Mouse (Mus musculus) right cerebral cortex, postnatal 14 days (tissue): ENCODE data around the gene M1ap.

Source experiments
- DNase-seq: peaks from one replicate; pipeline ENCODE4 v3.0.0; 2022

Gene M1ap

DNA sequence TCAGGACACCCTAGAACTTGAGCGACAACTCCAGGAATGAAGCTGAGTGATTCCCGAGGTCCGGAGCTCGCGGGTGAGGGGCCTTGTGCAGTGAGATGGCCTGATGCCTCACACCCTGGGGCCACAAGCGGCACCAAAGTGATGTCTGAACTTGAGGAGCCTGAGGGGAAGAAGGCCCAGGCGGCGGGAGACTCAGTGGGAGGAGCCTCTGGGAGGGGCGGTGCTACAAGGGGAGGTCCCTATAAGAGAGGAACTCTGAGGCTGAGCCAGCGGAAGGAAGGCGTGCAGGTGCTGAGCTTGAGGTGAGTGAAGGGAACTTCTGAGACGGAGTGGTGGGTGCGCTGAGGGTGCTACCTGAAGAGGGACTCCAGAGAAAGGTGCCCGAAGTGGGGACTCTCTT is at the start of gene M1ap:
M1ap (plus strand) TSS at position 252 of the 400 bp plus-strand sequence.
- DNase-seq = no peak

DNA sequence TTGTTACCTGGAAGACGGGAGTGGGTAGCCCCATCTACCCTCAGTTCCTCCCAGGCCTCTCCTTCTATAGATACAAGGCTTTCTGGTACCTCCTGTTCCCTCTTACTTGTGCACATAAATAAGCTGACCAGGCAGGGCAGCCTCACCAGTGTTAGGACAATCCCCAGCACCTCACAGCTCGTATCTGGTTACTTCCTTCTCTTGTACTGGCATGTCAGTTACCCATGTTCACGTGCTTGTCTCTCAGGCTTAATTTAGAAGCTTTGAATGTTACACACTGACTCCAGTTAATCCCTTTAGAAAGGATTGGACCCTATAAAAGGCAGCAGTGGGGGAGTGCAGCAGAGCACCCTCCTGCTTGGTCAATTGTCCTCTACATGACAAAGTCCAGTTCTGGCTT is 49.4 kb upstream of the M1ap start:
- DNase-seq = no peak

DNA sequence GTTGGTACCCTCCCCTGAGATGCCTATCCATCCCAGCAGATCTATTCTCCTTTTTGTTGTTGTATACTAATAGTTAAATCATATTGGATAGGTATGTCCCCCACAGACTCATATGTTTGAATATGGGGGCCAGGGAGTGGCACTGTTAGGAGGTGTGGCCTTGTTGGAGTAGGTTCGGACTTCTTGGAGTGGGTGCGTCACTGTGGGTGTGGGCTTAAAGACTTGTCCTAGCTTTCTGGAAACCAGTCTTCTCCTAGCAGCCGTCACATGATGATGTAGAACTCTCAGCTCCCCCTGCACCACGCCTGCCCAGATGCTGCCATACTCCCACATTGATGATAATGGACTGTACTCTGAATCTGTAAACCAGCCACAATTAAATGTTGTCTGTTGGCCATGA is 48.5 kb upstream of the M1ap start:
- DNase-seq = no peak

DNA sequence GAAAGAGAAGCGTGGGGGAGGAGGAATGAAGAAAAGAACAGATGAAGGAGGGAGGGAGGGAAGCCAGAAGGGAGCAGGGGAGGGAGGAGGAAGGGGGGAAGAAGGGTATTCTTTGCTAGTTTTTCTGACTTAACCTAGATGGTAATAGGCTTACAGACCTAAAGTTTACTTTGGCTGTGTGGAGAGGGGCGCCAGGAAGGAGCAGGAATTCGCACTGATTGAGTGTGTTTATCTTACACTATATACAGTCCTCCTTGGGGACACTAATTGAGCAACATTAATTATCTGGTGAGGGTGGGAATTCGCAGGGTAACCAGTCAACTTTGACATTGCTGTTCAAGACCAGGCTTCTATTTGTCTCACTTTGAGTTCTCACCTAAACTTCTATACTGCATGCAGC is 48.0 kb upstream of the M1ap start:
- DNase-seq = no peak

DNA sequence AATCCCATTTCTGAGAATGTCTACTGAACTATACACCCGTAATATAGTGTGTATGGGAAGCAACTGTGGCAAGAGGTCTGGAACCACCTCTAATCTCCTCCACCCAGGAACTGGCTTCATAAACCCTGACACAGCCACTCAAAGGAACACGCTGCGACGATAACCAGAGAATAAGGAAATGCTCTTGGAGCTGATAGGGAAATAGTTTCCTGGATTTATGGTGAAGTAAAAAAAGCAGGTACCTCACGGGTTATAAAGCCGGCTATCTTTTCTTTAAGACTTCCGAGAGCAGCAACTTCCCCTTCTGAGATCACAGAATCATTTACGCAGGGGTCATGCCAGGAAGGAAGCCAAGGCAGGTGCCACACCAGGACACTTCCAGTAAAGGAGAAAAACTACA is 44.1 kb upstream of the M1ap start:
- DNase-seq = no peak

DNA sequence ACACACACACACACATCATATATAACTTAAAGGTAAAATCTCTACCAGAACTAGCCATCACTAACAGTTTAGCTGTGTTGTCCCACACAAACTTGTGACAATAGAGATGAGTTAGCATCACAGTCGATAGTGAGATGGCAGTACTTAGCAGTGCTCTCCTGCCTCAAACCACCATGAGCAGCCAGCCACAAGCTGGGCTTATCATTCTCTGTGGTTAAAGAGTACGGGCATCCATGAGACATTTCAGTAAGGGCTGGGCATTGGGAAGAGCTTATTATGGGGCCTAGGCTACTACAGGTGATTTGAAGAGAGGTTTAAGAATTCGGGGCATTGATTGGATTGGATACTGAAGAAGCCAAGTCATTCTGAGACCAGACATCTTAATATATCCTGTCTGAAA is 39.7 kb upstream of the M1ap start:
- no peak for DNase-seq

DNA sequence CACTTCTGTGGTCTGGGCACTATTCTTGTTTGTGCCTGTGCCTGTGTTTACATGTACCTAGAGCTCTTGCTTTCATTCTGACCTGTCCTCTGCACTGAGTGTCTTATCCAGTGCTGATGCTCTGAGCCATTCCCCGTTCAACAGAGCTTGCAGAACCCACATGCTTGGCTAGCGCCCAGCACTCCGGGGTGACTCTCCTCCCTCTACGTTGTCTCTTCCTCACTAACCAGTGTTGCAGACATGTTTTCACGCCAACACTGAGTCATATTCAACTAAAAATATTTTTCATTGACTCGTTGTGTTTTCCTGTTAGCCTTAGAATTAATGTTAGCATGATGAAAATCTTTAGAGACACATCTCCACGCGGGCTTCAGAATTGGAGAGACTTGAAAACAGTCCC is 38.7 kb upstream of the M1ap start:
- peak; percentile 30 for DNase-seq

DNA sequence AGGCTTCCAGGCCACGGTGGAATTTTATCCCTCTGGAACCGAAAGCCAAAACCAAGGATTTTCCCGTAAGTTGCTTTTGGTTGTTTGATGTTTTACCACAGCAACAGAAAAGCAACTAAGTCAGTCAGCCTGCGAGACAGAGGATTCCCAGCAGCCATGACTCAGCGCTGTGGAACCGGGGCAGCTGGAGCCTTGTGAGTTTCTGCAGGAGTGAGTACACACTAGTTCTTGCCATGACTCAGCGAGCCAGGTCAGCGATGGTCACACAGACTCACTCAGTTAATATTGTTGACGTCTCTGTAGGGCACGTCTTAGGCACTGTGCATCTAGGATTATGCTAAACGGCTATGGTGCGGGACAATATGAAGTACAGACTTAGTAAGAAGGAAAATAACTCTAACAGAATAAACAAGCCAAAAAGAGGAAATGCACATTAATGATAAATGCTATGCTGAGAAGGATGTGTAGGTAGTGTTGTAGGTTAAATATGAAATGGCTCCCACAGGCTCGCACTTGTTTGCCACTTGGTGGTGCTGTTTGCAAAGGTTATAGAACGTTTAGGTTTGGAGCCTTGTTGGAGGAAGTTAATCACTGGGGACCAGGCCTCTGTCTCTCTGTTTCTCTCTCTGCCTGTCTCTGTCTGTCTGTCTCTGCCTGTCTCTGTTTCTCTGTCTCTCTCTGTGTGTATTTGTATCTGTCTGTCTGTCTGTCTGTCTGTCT is 37.4 kb upstream of the M1ap start:
- peak; percentile 36 for DNase-seq

DNA sequence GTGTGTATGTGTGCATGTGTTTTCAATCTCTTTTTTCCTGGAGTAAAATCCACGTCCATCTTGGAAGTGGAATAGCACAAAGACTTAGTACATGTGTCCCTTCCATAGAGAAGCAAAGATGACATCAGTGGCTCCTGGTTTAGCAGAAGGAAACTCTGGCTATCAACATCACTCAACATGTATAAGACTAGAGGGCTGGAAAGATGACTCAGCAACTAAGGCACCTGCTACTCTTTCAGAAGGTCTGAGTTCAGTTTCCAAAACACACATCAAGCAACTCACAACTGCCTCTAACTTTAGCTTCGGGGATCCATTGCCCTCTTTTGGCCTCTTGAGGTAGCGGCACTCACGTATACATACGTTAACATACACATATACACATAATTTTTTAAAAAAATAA is 35.4 kb upstream of the M1ap start:
- DNase-seq = no peak

DNA sequence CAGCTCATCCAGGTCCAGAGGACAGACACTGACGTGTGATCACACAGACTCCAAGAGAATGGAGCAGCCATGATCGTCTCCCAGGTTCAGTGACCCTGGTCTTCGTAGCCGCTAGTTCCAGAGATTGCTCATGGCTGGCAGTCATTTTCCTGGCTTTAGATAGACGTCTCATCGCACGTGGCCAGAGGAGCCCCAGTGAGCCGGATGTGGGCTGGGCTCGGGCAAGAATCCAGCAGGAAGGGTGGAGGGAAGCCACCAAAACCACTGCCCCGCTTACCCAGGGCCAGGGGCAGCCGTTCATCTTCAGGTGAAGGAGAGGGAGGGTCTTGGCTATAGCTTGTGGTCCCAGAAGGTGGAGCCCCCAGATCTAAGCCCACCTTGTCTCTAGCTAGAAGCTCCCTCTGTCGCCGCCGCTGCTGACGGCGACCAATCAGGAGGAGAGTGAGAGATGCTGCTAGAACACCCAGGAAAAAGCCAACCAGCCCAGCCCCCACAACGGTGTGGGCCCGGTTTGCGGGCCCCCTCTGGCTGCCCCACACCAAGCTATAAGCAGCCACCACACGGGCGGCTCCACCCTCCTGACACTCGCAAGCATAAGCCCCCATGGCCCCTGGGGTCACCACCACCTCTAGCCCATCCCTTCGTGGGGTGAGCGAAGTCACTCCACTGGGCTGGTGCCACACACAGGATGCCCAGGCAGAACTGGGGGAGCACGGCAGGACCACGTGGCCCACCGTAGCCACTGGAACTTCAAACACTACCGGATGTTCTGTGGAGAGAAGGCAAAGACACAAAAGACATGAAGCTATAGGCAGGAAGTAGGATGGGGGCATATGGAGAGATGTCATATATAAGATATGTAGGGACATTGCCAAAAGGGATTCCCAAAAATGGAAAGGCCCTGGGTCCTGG is 33.1 kb upstream of the M1ap start:
- no peak for DNase-seq

DNA sequence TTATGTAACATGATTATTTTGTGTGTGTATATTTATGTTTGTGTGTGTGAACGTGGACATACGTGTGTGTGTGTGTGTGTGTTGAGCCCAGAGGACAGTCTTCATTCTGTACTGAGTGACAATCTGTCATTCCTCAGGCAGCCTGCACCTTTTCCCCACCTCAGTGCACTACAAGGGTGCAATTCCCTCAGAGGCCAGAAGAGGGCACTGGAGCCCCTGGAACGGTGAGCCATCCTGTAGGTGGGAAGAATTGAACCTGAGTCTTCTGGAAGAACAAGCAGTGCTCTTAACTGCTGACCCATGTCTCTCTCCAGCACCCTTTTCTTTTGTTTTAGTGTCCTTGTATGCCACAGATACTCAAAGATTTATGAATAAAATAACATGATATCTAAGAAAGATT is 30.8 kb upstream of the M1ap start:
- peak; percentile 73 for DNase-seq

DNA sequence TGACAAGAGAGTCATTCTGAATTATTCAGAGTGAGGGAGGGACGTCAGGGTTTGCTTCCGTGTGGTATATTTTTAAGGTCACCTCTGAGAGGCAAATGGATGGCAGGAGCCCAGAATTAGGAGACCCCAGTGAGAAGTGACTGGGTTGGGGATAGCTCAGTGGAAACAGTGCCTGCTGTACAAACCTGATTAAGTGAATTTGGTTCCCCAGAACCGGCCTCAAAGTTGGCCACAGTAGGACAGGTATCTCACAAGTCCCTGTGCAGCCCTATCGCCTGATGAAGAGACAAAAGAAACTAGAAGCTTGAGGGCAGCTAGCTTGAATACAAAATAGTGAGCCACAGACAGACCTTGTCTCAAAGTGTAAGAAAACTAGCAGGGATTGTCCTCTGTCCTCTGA is 30.2 kb upstream of the M1ap start:
- DNase-seq = no peak

DNA sequence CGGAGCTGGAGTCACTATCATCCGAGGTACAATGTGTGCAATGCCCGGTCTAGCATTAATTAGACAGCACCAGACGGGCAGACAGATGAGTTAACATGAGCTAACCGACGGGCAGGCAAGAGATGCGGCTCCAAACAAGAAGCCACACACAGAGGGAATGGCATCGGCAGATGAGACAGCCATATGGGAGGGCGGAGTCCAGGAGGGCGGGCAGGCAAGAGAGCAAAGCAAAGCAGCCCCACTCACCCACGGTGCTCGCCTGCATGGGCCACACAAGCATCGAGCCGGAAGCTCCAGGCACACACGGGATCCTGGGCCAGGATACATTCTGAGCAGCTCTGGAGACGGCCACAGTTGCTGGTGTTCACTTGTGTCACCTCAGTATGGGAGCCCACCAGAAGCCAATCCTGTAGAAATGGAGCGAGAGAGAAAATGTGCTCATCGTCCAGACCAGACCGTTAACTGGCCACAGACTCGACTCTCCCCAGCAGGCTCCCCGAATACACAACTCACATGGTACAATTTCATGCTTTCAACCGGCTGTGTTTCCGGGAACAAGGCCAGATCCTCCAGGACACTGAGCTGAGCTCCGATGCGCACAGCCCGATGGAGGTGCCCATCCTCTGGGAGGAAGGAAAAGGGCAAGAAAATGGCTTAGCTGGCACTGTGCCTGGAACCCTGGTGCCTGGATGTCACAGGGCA is 29.5 kb upstream of the M1ap start:
- DNase-seq = peak; percentile 39

DNA sequence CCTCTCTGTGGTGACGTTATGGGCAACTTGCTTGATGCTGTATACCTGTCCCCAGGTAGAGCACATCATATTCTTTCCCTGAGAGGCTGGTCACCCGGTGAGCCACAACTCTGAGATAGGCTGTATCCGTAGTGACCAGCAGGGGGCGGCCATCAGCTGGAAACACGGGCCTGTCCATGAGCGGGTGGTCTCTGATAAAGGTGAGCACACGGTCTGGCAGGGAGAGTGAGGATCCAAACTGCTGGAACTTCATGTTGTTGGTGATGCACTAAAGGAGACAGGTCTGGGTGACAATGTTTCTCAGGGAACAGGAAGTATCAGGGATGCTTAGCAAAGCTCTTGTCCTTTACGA is 28.9 kb upstream of the M1ap start:
- peak; percentile 69 for DNase-seq

DNA sequence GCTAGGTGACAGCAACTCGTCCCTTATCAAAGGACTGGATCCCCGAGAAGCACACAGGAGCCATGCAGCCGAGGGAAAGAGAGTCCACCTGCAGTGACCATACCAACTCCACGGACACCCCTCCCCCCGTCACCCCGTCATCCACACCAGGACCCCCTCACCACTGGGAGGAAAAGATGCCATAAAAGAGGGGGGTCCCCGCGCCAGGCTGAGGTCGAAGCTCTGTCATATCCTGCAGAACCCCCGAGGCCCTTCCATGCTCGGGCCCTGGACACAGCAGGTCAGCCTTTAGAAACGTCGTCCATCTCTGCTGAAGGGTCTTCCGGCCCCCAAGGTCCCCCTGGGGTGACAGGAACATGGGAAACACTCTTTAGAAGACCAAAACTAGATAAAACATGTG is 28.3 kb upstream of the M1ap start:
- DNase-seq = no peak

DNA sequence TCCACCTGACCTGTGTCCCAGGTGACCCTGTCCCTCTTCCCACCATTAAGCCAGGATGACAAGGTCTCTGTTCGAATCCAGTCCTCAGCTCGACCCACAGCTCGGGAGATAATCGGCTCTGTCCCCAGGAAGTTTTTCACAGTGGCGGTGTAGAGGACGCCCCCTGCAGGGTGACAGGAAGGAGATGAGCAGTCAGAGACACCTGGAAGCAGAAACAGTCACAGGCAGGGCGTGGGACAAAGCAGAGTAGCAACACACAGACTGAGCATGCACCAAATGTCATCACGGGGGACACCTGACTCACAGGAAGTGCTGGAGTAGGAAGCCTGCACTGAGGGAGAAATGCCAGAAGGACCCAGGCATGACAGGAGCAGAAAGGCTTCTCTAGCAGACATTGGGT is 27.2 kb upstream of the M1ap start:
- DNase-seq = no peak

DNA sequence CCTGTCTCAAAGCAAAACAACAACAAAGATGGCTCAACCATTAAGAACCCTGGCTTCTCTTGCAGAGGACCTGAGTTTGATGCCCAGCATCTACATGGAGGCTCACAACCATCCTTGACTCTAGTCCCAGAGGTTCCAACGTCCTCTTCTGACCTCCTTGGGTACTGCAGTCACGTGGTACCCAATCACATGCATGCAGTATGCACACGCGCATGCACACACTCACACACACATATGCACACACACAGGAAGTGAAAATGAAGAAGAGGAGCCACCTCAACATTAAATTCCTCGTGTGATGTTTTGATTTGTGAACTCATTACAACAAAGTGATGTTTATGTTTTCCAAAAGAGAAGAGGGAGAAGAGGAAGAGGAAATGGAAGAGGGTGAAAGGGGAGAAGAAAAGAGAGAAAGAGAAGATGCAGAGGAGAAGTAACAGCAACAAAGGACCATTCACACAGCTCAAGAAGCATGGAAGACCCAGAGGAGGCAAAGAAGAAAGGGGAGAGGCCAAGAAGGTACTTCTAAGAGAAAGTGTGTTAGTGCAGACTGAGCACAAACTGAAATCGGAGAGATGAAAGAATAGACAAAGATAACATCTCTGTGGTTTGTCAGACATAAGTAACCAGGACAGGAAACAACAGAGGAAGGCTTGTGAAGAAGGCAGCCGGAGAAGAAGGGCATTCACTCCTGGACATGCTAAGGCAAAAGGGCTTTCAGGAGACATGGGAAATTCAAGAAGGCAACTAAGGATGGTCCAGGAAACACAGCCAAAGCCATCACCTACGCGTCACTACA is 25.1 kb upstream of the M1ap start:
- DNase-seq = no peak

DNA sequence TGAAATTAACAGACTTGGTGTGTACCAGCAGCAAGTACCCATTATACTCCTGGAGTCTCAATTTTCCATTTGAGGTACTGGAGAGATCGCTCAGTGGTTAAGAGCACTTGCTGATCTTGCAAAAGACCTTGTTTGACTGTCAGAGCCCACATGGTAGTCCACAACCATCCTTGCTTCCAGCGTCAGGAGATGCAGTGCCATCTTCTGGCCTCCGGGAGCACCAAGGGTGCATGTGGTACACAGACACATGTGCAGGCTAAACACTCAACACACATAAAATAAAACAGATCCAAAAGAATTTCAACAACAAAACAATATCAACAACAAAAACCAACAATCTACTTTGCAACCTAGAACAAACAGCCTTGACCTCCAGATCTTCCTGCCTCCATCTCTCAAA is 21.7 kb upstream of the M1ap start:
- DNase-seq = no peak

DNA sequence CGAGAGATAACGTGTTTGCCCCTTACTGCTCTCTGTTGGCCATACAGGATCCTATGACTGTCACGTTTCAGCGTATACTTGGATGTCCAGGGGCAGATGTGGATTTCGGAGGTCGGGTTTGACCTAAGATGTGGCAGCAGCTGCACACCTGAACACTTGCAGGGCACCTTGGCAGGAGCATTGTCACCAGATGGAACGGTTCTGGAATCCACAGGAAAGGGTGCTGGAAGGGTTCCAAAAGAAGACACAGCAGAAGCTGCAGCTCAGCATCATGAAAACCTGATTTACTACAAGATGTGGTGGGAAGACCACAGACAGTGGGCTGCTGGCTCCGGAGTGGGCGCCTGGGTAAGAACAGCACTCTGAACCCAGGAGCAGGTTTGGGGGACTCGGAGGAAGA is 20.6 kb upstream of the M1ap start:
- DNase-seq = no peak

DNA sequence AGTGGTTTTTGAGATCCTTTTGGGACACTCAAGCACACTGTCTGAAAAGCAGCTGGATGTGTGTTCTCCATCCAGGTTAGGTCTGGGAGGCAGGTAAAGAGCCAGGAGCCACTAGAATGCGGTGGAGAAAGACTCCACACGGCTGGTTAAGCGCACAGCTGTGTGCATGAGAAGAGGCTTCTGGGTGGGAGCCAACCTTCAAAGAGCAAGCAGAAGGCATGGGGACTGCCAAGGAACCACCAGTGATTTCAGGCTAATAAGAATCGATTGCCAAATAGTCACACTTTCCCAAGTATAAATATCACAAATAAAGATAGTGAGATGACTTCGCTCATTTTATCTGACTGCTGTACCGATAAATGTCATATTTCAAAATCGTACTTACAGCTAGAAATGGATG is 20.2 kb upstream of the M1ap start:
- no peak for DNase-seq

DNA sequence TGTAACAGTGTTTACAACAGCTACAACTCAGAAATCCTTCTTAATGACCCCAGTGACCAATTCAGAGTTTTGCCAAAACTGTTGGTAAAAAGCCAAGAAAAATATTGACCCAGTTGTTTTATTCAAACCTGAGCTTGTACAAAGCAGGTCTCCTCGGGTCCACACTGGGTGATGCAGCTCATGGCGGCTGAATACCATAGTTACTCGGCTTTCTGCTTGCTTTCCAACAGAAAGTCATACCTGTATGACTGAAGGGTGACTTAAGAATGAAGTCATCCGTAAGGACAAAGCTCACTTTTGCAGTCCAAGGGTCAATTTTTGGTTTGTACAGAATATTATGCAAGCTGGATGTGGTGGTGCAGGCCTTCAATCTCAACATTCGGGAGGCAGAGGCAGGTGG is 19.1 kb upstream of the M1ap start:
- DNase-seq = no peak

DNA sequence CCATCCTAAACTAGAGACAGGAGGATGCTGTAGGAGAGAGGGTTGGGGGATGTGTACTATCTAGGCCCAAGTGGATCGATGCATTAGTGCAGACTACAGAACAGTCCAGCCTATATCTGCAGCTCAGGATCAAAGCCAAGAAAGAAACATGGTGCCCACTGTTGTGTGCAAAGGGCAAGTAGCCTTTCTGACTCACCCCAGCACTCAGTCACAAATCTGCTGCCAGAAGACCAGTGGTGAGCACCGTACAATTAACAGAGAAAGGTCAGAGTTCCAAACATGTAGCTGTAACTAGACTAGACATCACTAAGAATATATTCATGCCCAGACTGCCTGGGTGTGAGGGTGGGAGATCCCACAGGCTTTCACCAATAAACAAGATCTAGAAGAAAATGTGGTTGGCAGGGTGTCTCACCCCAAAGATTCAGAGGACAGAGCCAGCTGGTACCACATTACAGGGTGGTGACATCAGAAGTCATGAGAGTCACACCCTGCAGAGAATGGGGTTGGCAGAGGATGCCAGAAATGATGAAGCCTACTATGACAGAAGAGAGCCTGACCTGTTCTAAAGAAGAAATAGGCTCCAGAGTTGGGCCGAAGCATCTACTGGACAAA is 12.0 kb upstream of the M1ap start:
- no peak for DNase-seq
